Mouse (Mus musculus) gastrocnemius, postnatal 36 days (tissue): ENCODE measurements around the gene Olfr1276. TPM values are rescaled to one million over a fixed set of nuclear protein-coding genes. Genes with fewer than 3 reads are reported as not detected.

Experiments used
- DNase-seq, 2 experiments: peaks; one replicate each; pipeline ENCODE4 v3.0.0; 2022
- intact Hi-C: fragments of 180-260 bp; cut with DNase I; formaldehyde crosslinking; loops from one replicate; pipeline ENCODE4 v1.15.1; 2025
- long read RNA-seq, 2 experiments: library from polyadenylated mRNA; stranded (forward); transcript quantifications; one replicate each; pipeline ENCODE4 v2.0.0; 2021
- total RNA-seq, 2 experiments: library from RNA; stranded (reverse); gene quantifications; 2 replicates each; pipeline ENCODE4 v1.2.3; 2021

Gene Olfr1276
- total RNA-seq: not detected
- long read RNA-seq, experiment 1: 0 reads
- long read RNA-seq, experiment 2: 0 reads

DNA sequence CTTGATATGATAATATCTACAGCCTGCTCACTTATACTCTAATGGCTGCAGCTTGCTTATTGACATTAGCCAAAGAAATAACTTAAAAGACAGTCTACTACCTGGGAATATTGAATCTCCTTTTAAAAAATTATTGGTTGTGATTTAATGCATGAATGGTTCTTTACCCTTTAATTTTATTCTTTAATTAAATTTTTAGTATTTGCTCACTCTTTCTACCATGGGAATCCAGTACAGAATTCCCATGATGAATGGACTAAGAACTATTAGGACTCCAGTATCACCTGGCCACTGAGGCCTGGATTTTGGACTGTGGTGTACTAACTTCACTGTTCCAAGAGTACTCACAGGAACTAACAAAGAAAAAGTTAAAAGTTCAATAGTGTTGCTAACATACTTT is at the start of gene Olfr1276:
TSS of gene Olfr1276 (plus strand) at position 301 of the 400 bp plus-strand sequence.
- no peak for DNase-seq
- intact Hi-C loops: no loop called here

DNA sequence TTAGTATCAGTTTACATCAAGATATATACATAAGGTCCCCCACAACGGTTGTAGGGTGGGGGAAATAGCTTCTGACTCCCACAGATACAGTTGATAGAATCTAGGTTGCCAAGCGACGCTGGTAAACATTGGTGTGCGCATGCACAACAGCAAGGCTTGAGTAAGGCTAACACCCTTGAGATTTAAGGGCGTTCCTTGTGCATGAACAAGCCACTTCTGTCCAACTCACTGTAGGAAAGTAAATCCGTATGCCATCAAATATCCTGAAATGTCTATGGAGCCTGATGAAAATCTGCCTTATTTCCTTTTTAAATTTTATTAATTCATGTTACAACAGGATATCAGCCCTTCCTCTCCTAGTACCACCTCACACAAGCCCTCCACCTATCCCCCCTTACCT is 24.8 kb upstream of the Olfr1276 start, which contains the start of gene 4930430A15Rik:
TSS of gene 4930430A15Rik (minus strand) at position 101 of the 400 bp plus-strand sequence.
- no peak for DNase-seq
- intact Hi-C loops: no loop called here

DNA sequence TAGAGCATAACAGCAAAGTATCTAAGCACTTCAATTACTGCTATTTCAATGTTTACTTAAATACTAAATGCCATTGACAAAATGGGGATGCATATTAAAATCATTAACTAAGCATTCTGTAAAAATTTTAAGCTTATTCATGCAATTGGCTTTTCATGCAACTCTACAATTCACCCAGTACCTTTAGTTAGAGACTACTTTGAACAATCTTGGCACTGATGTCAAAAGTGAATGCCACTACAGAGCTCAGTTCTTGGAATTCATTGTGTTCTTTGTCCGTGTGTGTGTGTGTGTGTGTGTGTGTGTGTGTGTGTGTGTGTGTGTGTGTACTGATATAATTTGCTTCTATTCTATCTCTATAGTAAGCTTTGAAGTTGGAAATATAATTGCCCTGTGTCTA is 19.1 kb upstream of the Olfr1276 start, which contains the start of gene Olfr1275:
TSS of gene Olfr1275 (minus strand) at position 101 of the 400 bp plus-strand sequence.
- intact Hi-C loops: no loop called here
- no peak for DNase-seq

DNA sequence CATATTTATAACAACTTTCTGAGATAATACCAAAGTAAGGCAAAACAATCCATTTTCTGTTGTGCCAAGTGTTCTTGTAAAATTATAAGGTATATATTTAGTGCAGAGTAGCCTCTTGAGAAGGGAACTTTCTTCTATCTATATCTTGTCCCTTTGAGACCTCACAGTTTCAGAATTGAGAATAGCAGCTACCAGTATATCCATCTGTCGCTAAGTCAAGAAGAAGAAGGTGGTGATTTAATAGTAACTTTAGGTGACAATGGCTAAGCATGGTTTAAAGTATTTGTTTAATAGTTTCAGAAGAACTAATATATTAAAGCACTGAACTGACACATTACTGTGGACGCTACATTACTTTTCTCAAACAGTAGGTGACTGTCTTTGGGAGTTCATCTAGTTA is 19.7 kb downstream of the Olfr1276 start, which contains the start of gene Olfr1277:
TSS of gene Olfr1277 (minus strand) at position 101 of the 400 bp plus-strand sequence.
- intact Hi-C loops: no loop called here
- DNase-seq: no peak

DNA sequence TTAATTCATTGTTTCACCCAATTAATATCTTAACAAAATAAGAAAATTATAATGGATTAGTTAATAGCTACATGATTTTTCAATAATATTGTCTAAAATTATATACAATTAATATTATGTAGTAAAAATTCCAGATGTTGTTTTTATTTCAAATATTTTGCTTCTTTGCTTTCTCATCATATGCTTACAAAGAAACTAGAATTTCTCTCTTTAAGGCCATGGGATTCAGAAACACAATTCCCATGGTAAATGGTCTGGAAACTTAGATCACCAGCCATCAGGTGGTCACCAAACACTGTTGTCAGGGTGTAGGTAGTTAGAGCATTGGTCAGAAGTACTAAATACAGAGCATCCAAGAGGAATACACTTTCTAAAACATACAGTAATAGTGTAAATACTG is 35.5 kb downstream of the Olfr1276 start, which contains the start of gene Olfr1278:
TSS of gene Olfr1278 (plus strand) at position 301 of the 400 bp plus-strand sequence.
- intact Hi-C loops: no loop called here
- no peak for DNase-seq

DNA sequence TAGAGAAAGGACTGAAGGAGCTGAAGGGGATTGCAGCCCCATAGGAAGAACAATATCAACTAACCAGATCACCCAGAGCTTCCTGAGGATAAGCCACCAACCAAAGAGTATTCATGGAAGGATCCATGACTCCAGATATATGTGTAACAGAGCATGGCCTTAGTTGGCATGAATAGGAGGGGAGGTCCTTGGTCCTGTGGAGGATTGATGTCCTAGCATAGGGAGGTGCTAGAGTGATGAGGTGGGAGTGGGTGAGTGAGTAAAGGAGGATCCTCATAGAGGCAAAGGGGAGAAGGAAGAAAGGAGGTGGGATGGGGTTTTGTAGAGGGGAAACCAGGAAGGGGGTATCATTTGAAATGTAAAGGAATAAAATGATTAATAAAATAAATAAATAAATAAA is 44.2 kb downstream of the Olfr1276 start:
- intact Hi-C loops: no loop called here
- DNase-seq: no peak

DNA sequence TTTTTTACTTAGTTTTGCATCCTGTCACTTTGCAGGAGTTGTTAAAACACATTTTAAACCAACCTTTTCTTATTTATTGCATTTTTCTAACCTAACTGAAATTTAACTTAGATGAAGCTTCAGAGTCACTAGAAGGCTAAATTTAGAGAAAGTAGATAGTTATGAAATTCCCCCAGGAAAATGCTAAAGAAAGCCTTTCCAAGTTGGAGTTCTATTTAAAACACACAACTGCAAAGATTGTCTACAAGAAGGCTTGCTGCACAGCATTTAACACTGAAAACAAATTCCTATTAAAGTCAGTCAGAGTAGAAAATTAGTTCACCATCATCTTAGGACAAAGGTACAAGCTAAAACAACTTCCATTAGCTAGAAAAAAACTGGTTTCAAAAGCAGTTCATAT is 46.1 kb downstream of the Olfr1276 start, which contains the start of gene Olfr1279:
TSS of gene Olfr1279 (plus strand) at position 262 of the 400 bp plus-strand sequence.
- intact Hi-C loops: no loop called here
- DNase-seq: no peak

Other genes starting within 250 kb of the Olfr1276 start
- gene Gm13941, start 148.5 kb upstream of the Olfr1276 start, total RNA-seq: not detected
- gene Gm15130, start 101.6 kb upstream of the Olfr1276 start, total RNA-seq: not detected
- gene 4930430A15Rik, start 24.9 kb upstream of the Olfr1276 start, total RNA-seq: not detected
- gene Olfr1275, start 19.2 kb upstream of the Olfr1276 start, total RNA-seq: not detected
- gene Olfr1277, start 19.6 kb downstream of the Olfr1276 start, total RNA-seq: not detected
- not detected for gene Olfr1278, start 35.6 kb downstream of the Olfr1276 start, total RNA-seq
- gene Olfr1279, start 46.1 kb downstream of the Olfr1276 start, total RNA-seq: not detected
- gene Olfr1280, start 59.5 kb downstream of the Olfr1276 start, total RNA-seq: not detected
- gene Olfr1281, start 72.0 kb downstream of the Olfr1276 start, total RNA-seq: not detected
- not detected for gene Olfr1282, start 81.6 kb downstream of the Olfr1276 start, total RNA-seq
- gene Olfr1283, start 112.3 kb downstream of the Olfr1276 start, total RNA-seq: not detected
- not detected for gene Olfr1284, start 121.0 kb downstream of the Olfr1276 start, total RNA-seq
- gene Olfr1286, start 168.6 kb downstream of the Olfr1276 start, total RNA-seq: not detected
- not detected for gene Olfr1287, start 194.6 kb downstream of the Olfr1276 start, total RNA-seq
- not detected for gene Olfr1288, start 219.6 kb downstream of the Olfr1276 start, total RNA-seq
- gene Olfr1289, start 226.3 kb downstream of the Olfr1276 start, total RNA-seq: not detected
- gene Olfr1290, start 239.3 kb downstream of the Olfr1276 start, total RNA-seq: not detected
- not detected for gene Olfr1291-ps1, start 242.7 kb downstream of the Olfr1276 start, total RNA-seq